Mouse (Mus musculus): ENCODE measurements around the gene Dedd. TPM values are rescaled to one million over a fixed set of nuclear protein-coding genes. Genes with fewer than 3 reads are reported as not detected.
A peak's percentile ranks its signal among the peaks of the same experiment; 100 is the strongest.

Dedd gene
- 59.2 and 62.9 TPM in 2 replicates for polyA plus RNA-seq (2016; fragmentation: Nextera tagmentation; extraction: Ambion mirVana)

- H3K4me3 ChIP-seq (replicated peaks) = peak within 1 kb of the TSS; percentile 77
Measured at GRCm38 (mm10) chr1:171328839-171329432, at the start of gene Dedd. Gene Dedd (plus strand): TSS chr1:171329145.

GRCm38 (mm10) chr1:171279721-171280120 lies 49.2 kb upstream of the Dedd start:
- Histone ChIP-seq H3K27ac (no peak overlapping the region), H3K9me3 (no peaks in the 10 kb centered on the region), H3K36me3 (peaks cover 69% of the 10 kb centered on the region), H3K9ac (replicated peaks) (peak overlapping the region; percentile 79), H3K4me2 (peak overlapping the region; percentile 93), H3K4me1 (replicated peaks) (peaks cover 15% of the 10 kb centered on the region), H3K27me3 (no peaks in the 10 kb centered on the region), H3K4me3 (replicated peaks) (peak overlapping the region; percentile 61)
- whole genome bisulfite sequencing = 63% methylated on average over 5 of the region's 5 CpGs
- ATAC-seq (ENCODE audit: insufficient number of reproducible peaks, insufficient read depth, low FRiP score, low TSS enrichment, low read depth) = no peak

More at GRCm38 (mm10) chr1:171328839-171329432, at the start of gene Dedd:
- Histone ChIP-seq H3K4me1 (replicated peaks) (peaks cover 25% of the 10 kb centered on the region), H3K9ac (replicated peaks) (peak within 1 kb of the TSS; percentile 93), H3K27ac (peak within 1 kb of the TSS; percentile 99), H3K9me3 (no peaks in the 10 kb centered on the region), H3K4me2 (peak within 1 kb of the TSS; percentile 86), H3K36me3 (peaks cover 14% of the 10 kb centered on the region; the same call in 1 of the 2 replicates), H3K27me3 (no peaks in the 10 kb centered on the region)
- ATAC-seq (ENCODE audit: insufficient number of reproducible peaks, insufficient read depth, low FRiP score, low TSS enrichment, low read depth) = peak; percentile 89
- WGBS = under 1% methylated on average over 38 of the region's 48 CpGs

GRCm38 (mm10) chr1:171280250-171280915 lies 48.6 kb upstream of the Dedd start:
- Histone ChIP-seq H3K4me2 (peak overlapping the region; percentile 93), H3K27ac (peak overlapping the region; percentile 36; the same call in 1 of the 2 replicates), H3K36me3 (peaks cover 69% of the 10 kb centered on the region), H3K27me3 (no peaks in the 10 kb centered on the region), H3K4me1 (replicated peaks) (peaks cover 15% of the 10 kb centered on the region), H3K4me3 (replicated peaks) (peak overlapping the region; percentile 61), H3K9me3 (no peaks in the 10 kb centered on the region), H3K9ac (replicated peaks) (peak overlapping the region; percentile 79)
- under 1% methylated on average over 25 of the region's 25 CpGs for WGBS
- no peak; the same call in 1 of the 2 replicates for ATAC-seq (ENCODE audit: insufficient number of reproducible peaks, insufficient read depth, low FRiP score, low TSS enrichment, low read depth)

DNA sequence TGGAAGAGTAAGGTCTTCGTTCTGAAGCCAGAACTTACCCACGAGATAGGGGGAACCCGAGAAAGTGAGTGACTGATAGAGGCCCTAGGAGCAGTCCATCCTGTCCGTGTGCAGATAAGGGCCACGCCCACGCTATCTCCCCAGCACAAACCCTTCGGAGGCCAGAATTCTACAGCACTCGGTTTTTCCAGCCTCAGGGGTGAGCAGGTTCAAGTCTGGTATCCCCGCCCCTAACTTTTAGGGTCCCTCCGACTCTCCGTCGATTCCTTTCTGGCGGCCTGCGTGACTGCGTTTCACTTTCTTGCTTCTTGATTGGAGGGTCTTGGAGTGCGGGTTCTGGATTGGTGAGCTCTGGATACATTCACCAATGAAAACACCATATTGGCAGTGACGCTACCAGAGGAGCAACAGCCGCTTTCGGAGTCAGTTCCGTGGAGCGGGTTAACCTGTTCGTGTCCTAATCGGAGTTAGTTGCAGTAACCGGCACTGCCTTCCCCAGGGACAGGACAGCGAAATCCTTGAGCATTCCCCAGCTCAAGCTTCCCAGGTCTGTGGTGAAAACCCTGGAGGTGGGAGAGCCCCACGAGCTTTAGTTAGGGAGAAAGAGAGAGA lies 47.9 kb upstream of the Dedd start, which contains the start of gene Ppox:
TSS of gene Ppox (minus strand) at position 271 of the 612 bp plus-strand sequence.
- WGBS = under 1% methylated on average over 26 of the region's 26 CpGs
- peak within 1 kb of the TSS; percentile 90 for H3K27ac ChIP-seq
- H3K27me3 ChIP-seq = no peaks in the 10 kb centered on the region
- H3K4me3 ChIP-seq (replicated peaks) = peak within 1 kb of the TSS; percentile 61
- H3K4me1 ChIP-seq (replicated peaks) = peaks cover 15% of the 10 kb centered on the region
- H3K9me3 ChIP-seq = no peaks in the 10 kb centered on the region
- H3K9ac ChIP-seq (replicated peaks) = peak within 1 kb of the TSS; percentile 79
- peaks cover 69% of the 10 kb centered on the region for H3K36me3 ChIP-seq
- ATAC-seq (ENCODE audit: insufficient number of reproducible peaks, insufficient read depth, low FRiP score, low TSS enrichment, low read depth) = peak; percentile 98
- H3K4me2 ChIP-seq = peak within 1 kb of the TSS; percentile 93

DNA sequence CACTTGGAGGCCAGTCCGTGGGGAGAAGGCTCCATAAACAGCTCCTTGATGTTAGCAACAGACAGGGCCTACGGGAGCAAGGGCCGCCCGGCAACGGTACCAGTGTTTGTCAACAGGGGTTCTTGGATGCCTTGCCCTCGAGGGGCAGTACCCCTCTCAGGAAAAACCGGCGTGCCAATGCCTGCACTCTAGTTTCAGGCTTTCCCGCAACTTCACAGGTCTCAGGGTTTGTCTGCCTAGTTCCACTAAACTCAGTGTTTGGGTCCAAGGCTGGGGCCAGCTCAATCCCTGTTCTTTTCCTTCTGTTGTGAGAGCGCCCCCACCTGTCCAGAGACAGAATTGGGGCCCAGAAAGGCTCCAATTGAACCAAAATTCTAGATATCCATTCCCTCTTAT lies 47.4 kb upstream of the Dedd start:
- peaks cover 69% of the 10 kb centered on the region for H3K36me3 ChIP-seq
- peak overlapping the region; percentile 72 for H3K4me2 ChIP-seq
- H3K4me3 ChIP-seq (replicated peaks) = peak overlapping the region; percentile 61
- H3K9me3 ChIP-seq = no peaks in the 10 kb centered on the region
- peak overlapping the region; percentile 68 for H3K9ac ChIP-seq (replicated peaks)
- H3K4me1 ChIP-seq (replicated peaks) = peaks cover 19% of the 10 kb centered on the region
- no peaks in the 10 kb centered on the region for H3K27me3 ChIP-seq
- WGBS = under 1% methylated on average over 10 of the region's 10 CpGs
- H3K27ac ChIP-seq = peak overlapping the region; percentile 90
- peak; percentile 18 for ATAC-seq (ENCODE audit: insufficient number of reproducible peaks, insufficient read depth, low FRiP score, low TSS enrichment, low read depth)

- ATAC-seq (ENCODE audit: insufficient number of reproducible peaks, insufficient read depth, low FRiP score, low TSS enrichment, low read depth) = no peak
- Histone ChIP-seq H3K27ac (peak overlapping the region; percentile 90; the same call in 1 of the 2 replicates), H3K4me3 (replicated peaks) (peak overlapping the region; percentile 61), H3K4me1 (replicated peaks) (peaks cover 26% of the 10 kb centered on the region), H3K9ac (replicated peaks) (no peak overlapping the region), H3K27me3 (no peaks in the 10 kb centered on the region), H3K36me3 (peaks cover 65% of the 10 kb centered on the region), H3K9me3 (no peaks in the 10 kb centered on the region), H3K4me2 (peak overlapping the region; percentile 72)
- WGBS = 81% methylated on average over 18 of the region's 18 CpGs
Measured at GRCm38 (mm10) chr1:171282086-171282805, 46.7 kb upstream of the Dedd start.

DNA sequence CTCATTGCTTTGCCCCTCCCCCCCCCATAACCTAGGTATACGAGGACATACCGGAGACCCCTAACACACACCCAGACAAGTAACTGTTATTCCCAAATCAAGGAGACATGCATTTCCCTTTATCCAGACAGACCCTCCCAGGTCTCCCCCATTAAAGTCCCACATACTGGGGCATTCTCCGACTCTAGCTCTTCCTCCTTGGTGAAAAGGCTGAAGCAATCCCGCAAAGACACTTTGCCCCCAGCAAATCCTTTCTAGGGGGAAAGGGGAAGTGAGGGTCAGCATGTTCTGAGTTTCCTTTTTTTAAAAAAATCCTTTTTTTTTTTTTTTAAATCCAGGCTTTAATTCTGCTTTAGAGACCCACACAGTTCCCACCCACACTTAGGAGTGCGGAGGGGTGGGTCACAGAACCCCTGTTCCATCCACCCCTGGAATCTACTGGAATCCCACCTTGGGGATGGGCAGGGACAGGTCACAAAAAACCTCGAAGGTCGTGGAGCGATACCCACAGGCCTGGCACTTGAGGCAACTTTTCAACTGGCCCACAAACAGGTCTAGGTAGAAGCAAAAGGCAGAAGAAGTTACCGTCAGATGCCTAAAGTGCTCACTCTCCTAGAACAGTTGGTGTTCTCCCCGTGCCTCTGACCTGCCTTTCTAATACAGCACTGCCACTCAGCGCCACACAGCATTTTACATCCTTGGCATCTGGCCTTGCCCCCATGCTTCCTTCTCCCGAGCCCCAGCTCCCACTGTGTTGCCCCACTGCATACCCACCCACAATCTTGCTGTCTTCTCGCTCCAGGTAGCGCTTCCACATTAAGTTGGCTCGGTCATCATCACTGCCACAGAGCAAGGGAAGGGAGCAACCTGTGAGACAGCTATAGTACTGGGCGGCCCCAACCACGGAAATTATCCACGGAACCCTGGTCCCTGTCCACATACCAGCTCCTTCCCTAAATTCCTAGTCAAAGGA lies 45.5 kb upstream of the Dedd start:
- no peaks in the 10 kb centered on the region for H3K9me3 ChIP-seq
- no peak for ATAC-seq (ENCODE audit: insufficient number of reproducible peaks, insufficient read depth, low FRiP score, low TSS enrichment, low read depth)
- no peaks in the 10 kb centered on the region for H3K27me3 ChIP-seq
- no peak overlapping the region for H3K9ac ChIP-seq (replicated peaks)
- no peak overlapping the region for H3K4me3 ChIP-seq (replicated peaks)
- peaks cover 32% of the 10 kb centered on the region for H3K4me1 ChIP-seq (replicated peaks)
- H3K36me3 ChIP-seq = peaks cover 55% of the 10 kb centered on the region
- no peak overlapping the region for H3K27ac ChIP-seq
- WGBS = 93% methylated on average over 18 of the region's 18 CpGs
- H3K4me2 ChIP-seq = no peak overlapping the region

DNA sequence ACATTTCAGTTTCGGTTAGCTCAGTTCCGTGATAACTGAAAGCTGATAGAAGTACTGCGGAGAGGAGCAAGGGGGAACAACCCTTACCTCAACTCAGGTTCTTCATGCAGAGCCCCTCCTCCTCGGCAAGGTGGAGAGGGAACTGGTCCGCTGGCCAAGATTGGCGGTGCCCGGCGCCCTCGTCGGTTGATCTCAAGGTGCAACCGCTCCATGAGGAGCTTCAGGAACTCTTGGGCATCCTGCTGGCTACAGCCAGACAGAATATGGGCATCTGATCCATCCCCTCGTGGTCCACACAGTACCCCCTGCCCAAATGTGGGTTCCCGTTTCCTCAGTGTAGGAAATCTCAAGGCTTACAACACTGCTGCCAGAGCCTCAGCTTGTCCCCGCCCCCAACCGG lies 44.5 kb upstream of the Dedd start:
- no peak for ATAC-seq (ENCODE audit: insufficient number of reproducible peaks, insufficient read depth, low FRiP score, low TSS enrichment, low read depth)
- H3K9me3 ChIP-seq = no peaks in the 10 kb centered on the region
- no peak overlapping the region for H3K27ac ChIP-seq
- peaks cover 58% of the 10 kb centered on the region for H3K36me3 ChIP-seq
- peaks cover 30% of the 10 kb centered on the region for H3K4me1 ChIP-seq (replicated peaks)
- WGBS = 90% methylated on average over 15 of the region's 15 CpGs
- H3K4me3 ChIP-seq (replicated peaks) = no peak overlapping the region
- H3K9ac ChIP-seq (replicated peaks) = no peak overlapping the region
- no peak overlapping the region for H3K4me2 ChIP-seq
- H3K27me3 ChIP-seq = no peaks in the 10 kb centered on the region

- Histone ChIP-seq H3K4me2 (no peak overlapping the region), H3K4me1 (replicated peaks) (peaks cover 22% of the 10 kb centered on the region), H3K27ac (no peak overlapping the region), H3K27me3 (no peaks in the 10 kb centered on the region), H3K9me3 (no peaks in the 10 kb centered on the region), H3K9ac (replicated peaks) (no peak overlapping the region), H3K4me3 (replicated peaks) (no peak overlapping the region), H3K36me3 (peaks cover 64% of the 10 kb centered on the region)
- ATAC-seq (ENCODE audit: insufficient number of reproducible peaks, insufficient read depth, low FRiP score, low TSS enrichment, low read depth) = no peak
- 89% methylated on average over 20 of the region's 20 CpGs for WGBS
Measured at GRCm38 (mm10) chr1:171285096-171285892, 43.7 kb upstream of the Dedd start.

All from limb, embryonic 12.5 days (tissue).